Mouse (Mus musculus) heart, embryonic 15.5 days (tissue): Measurements from ENCODE around the gene Cyp2c67. TPM values are rescaled to one million over a fixed set of nuclear protein-coding genes. Genes with fewer than 3 reads are reported as not detected.
"Not testable (repeated sequence)": the region's sequence is repeated elsewhere in the genome, so short reads cannot be mapped to it uniquely, and the experiment has no call there.

ENCODE experiments used
- ATAC-seq: fragments of 200-750 bp; cut with Nextera tagmentation; replicated peaks from 2 replicates; pipeline ENCODE4 v1.8.0; 2017; ENCODE audit warnings: low read depth, moderate TSS enrichment; ENCODE audit not compliant: insufficient number of reproducible peaks, insufficient read depth, low FRiP score
- H3K27ac ChIP-seq: fragments of 300-500 bp; sonication (generic); 2 replicates; pipeline ENCODE4 v1.5.1; 2015; ENCODE audit warnings: mild to moderate bottlenecking, inconsistent platforms
- H3K27me3 ChIP-seq: fragments of 300-500 bp; sonication (generic); 2 replicates; pipeline ENCODE4 v1.6.1; 2015; ENCODE audit warnings: inconsistent platforms
- H3K36me3 ChIP-seq: fragments of 300-500 bp; sonication (generic); 2 replicates; pipeline ENCODE4 v1.6.1; 2015; ENCODE audit warnings: mild to moderate bottlenecking, inconsistent platforms
- H3K4me1 ChIP-seq: fragments of 300-500 bp; sonication (generic); replicated peaks from 2 replicates; pipeline ENCODE4 v1.6.1; 2015; ENCODE audit warnings: inconsistent platforms
- H3K4me2 ChIP-seq: fragments of 300-500 bp; sonication (generic); 2 replicates; pipeline ENCODE4 v1.6.1; 2015; ENCODE audit warnings: inconsistent platforms, mild to moderate bottlenecking, moderate library complexity
- H3K4me3 ChIP-seq: fragments of 300-500 bp; sonication (generic); 2 replicates; pipeline ENCODE4 v1.5.1; 2015; ENCODE audit warnings: mild to moderate bottlenecking, inconsistent platforms
- H3K9ac ChIP-seq: fragments of 300-500 bp; sonication (generic); 2 replicates; pipeline ENCODE4 v1.6.1; 2015; ENCODE audit warnings: mild to moderate bottlenecking, inconsistent platforms
- H3K9me3 ChIP-seq: fragments of 300-500 bp; sonication (generic); replicated peaks from 2 replicates; pipeline ENCODE4 v1.6.1; 2016; ENCODE audit warnings: inconsistent platforms
- WGBS: fragments of 180-500 bp; shearing (Covaris S2); methylation state at CpG from one replicate; pipeline ENCODE4 v1.1.7; 2015; ENCODE audit warnings: mixed read lengths; 5-methylcytosine and 5-hydroxymethylcytosine counted together
- polyA plus RNA-seq: library from polyadenylated mRNA; unstranded; fragments of >200 nt; fragmentation: Nextera tagmentation; extraction: Ambion mirVana; gene quantifications from 2 replicates; pipeline ENCODE4 v1.2.1, GENCODE M21; 2015

Gene Cyp2c67
- not detected in 2 replicates for polyA plus RNA-seq

DNA sequence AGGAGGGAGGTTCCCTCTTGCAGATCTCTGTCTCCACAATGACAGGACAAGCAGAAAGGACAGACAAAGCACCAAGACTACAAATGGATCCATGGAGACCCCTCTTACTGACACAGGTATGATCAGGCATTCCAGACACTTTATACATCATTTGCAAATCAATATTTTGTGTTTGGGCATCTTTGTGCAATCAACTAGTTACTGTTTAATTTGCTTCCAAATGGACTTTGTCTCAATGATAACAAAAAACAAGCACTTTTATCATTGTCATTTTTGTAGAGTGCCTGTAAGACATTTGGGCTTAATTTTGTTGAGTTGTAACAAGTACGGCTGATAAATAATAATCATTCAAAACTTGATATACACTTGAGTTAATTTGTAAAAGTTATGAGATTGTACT is at the start of gene Cyp2c67:
TSS of gene Cyp2c67 (minus strand) at position 114 of the 400 bp plus-strand sequence.
- Histone ChIP-seq H3K9me3 (no peaks in the 10 kb centered on the region; the same call in 1 of the 2 replicates), H3K4me1 (no peaks in the 10 kb centered on the region), H3K27me3 (no peaks in the 10 kb centered on the region), H3K36me3 (no peaks in the 10 kb centered on the region), H3K9ac (no peak within 1 kb of the TSS), H3K4me3 (no peak within 1 kb of the TSS), H3K4me2 (no peak within 1 kb of the TSS), H3K27ac (no peak within 1 kb of the TSS)
- ATAC-seq, result no peak
- WGBS, result 89% methylated on average over 1 of the region's 1 CpGs

- not testable (repeated sequence) for H3K27me3 ChIP-seq, H3K9me3 ChIP-seq, H3K36me3 ChIP-seq, ATAC-seq, H3K4me3 ChIP-seq, H3K4me1 ChIP-seq, H3K9ac ChIP-seq, H3K4me2 ChIP-seq, H3K27ac ChIP-seq
These were observed 16.8 kb upstream of the Cyp2c67 start for GRCm38 (mm10) chr19:39665650-39666049.

DNA sequence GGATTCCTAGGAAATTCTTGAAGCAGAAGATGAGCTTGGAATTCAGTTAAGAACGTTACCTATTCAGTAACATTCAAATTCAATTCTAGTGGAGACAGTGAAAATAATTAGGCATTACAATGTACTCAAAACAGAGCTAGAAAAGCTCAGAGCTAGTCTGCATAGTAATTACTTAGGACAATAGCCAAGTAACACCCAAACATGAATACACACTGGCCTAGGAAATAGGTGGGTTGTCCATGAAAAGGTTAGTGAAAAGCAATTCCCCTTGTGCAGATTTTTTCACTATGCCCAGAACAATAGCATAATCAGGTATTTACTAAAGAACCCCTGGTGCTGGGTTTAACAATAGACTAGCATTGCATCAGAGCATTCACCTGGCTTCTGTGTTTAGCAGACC is 3.5 kb upstream of the Cyp2c67 start:
- Histone ChIP-seq H3K27ac (no peak overlapping the region), H3K27me3 (no peaks in the 10 kb centered on the region), H3K9ac (no peak overlapping the region), H3K4me2 (no peak overlapping the region), H3K4me3 (no peak overlapping the region), H3K9me3 (no peaks in the 10 kb centered on the region; the same call in 1 of the 2 replicates), H3K36me3 (no peaks in the 10 kb centered on the region), H3K4me1 (no peaks in the 10 kb centered on the region)
- ATAC-seq, result no peak
- WGBS, result 41% methylated on average over 1 of the region's 1 CpGs

DNA sequence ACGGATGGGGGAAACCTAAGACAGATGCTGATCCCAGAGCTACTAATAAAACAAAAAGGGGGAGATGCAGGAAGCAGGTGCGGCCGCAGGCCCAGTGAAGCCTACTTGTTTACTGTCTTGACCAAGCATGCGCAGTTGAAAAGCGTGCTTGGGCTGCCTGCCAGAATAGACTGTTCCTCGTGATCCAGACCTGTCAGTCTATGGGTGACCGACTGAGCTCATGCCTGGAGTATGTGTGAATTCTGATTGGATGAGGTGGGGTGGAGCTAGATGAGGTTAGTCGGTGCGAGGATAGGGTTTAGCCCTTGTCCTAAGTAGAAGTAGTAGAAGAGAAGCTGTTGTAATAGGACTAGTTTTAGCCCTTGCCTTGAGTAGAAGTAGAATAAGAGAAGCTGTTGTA is 1.3 kb downstream of the Cyp2c67 start:
- no peaks in the 10 kb centered on the region for H3K27me3 ChIP-seq
- no peak overlapping the region for H3K27ac ChIP-seq
- no peak overlapping the region for H3K4me2 ChIP-seq
- H3K9me3 ChIP-seq, result no peaks in the 10 kb centered on the region
- no peaks in the 10 kb centered on the region for H3K4me1 ChIP-seq
- no peak overlapping the region for H3K9ac ChIP-seq
- no peak overlapping the region for H3K4me3 ChIP-seq
- no peak for ATAC-seq
- H3K36me3 ChIP-seq, result no peaks in the 10 kb centered on the region
- WGBS, result 84% methylated on average over 9 of the region's 9 CpGs

DNA sequence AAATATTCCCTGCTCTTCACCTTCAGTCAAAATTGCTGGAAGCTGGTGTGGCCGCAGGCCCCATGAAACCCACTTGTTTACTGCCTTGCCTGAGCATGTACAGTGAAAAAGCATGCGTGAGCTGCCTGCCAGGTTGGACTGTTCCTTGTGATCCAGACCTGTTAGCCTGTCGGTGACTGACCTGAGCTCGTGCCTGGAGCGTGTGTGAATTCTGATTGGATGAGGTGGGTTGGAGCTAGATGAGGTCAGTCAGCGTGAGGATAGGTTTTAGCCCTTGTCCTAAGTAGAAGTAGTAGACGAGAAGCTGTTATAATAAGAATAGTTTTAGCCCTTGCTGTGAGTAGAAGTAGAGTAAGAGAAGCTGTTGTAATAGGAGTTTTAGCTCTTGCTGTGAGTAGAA is 4.3 kb downstream of the Cyp2c67 start:
- not testable (repeated sequence) for H3K4me1 ChIP-seq, H3K27ac ChIP-seq, H3K27me3 ChIP-seq, ATAC-seq, H3K4me2 ChIP-seq, H3K9me3 ChIP-seq, H3K4me3 ChIP-seq, H3K36me3 ChIP-seq, H3K9ac ChIP-seq
- 78% methylated on average over 7 of the region's 7 CpGs for WGBS

Other genes starting within 250 kb of the Cyp2c67 start
- not detected in 2 replicates for gene Cyp2c38, start 186.0 kb downstream of the Cyp2c67 start, polyA plus RNA-seq
- not detected in 2 replicates for gene Cyp2c39, start 138.2 kb downstream of the Cyp2c67 start, polyA plus RNA-seq
- 0.82 TPM in 1 of 2 replicates, not detected in the other for gene Cyp2c68, start 92.0 kb upstream of the Cyp2c67 start, polyA plus RNA-seq
- not detected in 2 replicates for gene Cyp2c40, start 163.8 kb upstream of the Cyp2c67 start, polyA plus RNA-seq
- gene Cyp2c69, start 237.7 kb upstream of the Cyp2c67 start, polyA plus RNA-seq, result not detected in 2 replicates